Mouse (Mus musculus): ENCODE measurements around the gene Numb. TPM values are rescaled to one million over a fixed set of nuclear protein-coding genes. Genes with fewer than 3 reads are reported as not detected.

Gene Numb
- polyA plus RNA-seq, 1 experiment from 2014 or later: 19.9 TPM

GRCm38 (mm10) chr12:83781640-83782278 is 140.0 kb downstream of the Numb start:
- no peak overlapping the region for H3K27ac ChIP-seq (replicated peaks)
- WGBS: 76% methylated on average over 23 of the region's 23 CpGs
- no peak for TF ChIP-seq CTCF (IDR thresholded peaks at IDR 0.05; ENCODE audit: low read depth)
- no peak overlapping the region for H3K4me3 ChIP-seq (ENCODE audit: low read depth, low read length)
- ATAC-seq (ENCODE audit: low FRiP score, low TSS enrichment) (0 out of 2 replicates have a peak, but pooled peaks have one; percentile 10), DNase-seq (ENCODE audit: low spot score) (no peak)
- H3K4me1 ChIP-seq (replicated peaks; ENCODE audit: control insufficient read depth, insufficient read depth): no peaks in the 10 kb centered on the region
- H3K9me3 ChIP-seq (ENCODE audit: control insufficient read depth, low read length): no peaks in the 10 kb centered on the region
- no peaks in the 10 kb centered on the region for H3K36me3 ChIP-seq (ENCODE audit: control insufficient read depth, insufficient read depth, low read length)
- no peak overlapping the region for H3K4me2 ChIP-seq (replicated peaks; ENCODE audit: low read depth)
- no peak overlapping the region for H3K9ac ChIP-seq (ENCODE audit: low read length)
- H3K27me3 ChIP-seq (ENCODE audit: control insufficient read depth, insufficient read depth, low read length): no peaks in the 10 kb centered on the region

GRCm38 (mm10) chr12:83781204-83781603 is 140.5 kb downstream of the Numb start:
- Histone ChIP-seq H3K9me3 (ENCODE audit: control insufficient read depth, low read length) (no peaks in the 10 kb centered on the region), H3K36me3 (ENCODE audit: control insufficient read depth, insufficient read depth, low read length) (no peaks in the 10 kb centered on the region), H3K4me1 (replicated peaks; ENCODE audit: control insufficient read depth, insufficient read depth) (no peaks in the 10 kb centered on the region), H3K4me3 (ENCODE audit: low read depth, low read length) (no peak overlapping the region), H3K27ac (replicated peaks) (no peak overlapping the region), H3K4me2 (replicated peaks; ENCODE audit: low read depth) (no peak overlapping the region), H3K9ac (ENCODE audit: low read length) (no peak overlapping the region), H3K27me3 (ENCODE audit: control insufficient read depth, insufficient read depth, low read length) (no peaks in the 10 kb centered on the region)
- ATAC-seq (ENCODE audit: low FRiP score, low TSS enrichment) (no peak), DNase-seq (ENCODE audit: low spot score) (no peak)
- WGBS: 60% methylated on average over 7 of the region's 7 CpGs
- TF ChIP-seq CTCF (IDR thresholded peaks at IDR 0.05; ENCODE audit: low read depth): no peak
- no peak for TF ChIP-seq EP300 (optimal IDR thresholded peaks at IDR 0.05)

- no peaks in the 10 kb centered on the region for H3K9me3 ChIP-seq (ENCODE audit: control insufficient read depth, low read length)
- no peaks in the 10 kb centered on the region for H3K27me3 ChIP-seq (ENCODE audit: control insufficient read depth, insufficient read depth, low read length)
- H3K9ac ChIP-seq (ENCODE audit: low read length): no peak overlapping the region
- no peak for TF ChIP-seq CTCF (IDR thresholded peaks at IDR 0.05; ENCODE audit: low read depth)
- no peak for TF ChIP-seq EP300 (optimal IDR thresholded peaks at IDR 0.05)
- no peaks in the 10 kb centered on the region for H3K36me3 ChIP-seq (ENCODE audit: control insufficient read depth, insufficient read depth, low read length)
- H3K4me2 ChIP-seq (replicated peaks; ENCODE audit: low read depth): no peak overlapping the region
- ATAC-seq (ENCODE audit: low FRiP score, low TSS enrichment): no peak
- H3K27ac ChIP-seq (replicated peaks): no peak overlapping the region
- H3K4me3 ChIP-seq (ENCODE audit: low read depth, low read length): no peak overlapping the region
- DNase-seq (ENCODE audit: low spot score): no peak
- H3K4me1 ChIP-seq (replicated peaks; ENCODE audit: control insufficient read depth, insufficient read depth): no peaks in the 10 kb centered on the region
- WGBS: 80% methylated on average over 3 of the region's 3 CpGs
These were observed 141.6 kb downstream of the Numb start for GRCm38 (mm10) chr12:83780181-83780580.

GRCm38 (mm10) chr12:83776766-83777165 is 145.0 kb downstream of the Numb start:
- DNase-seq (ENCODE audit: low spot score): no peak
- ATAC-seq (ENCODE audit: low FRiP score, low TSS enrichment): no peak
- TF ChIP-seq CTCF (IDR thresholded peaks at IDR 0.05; ENCODE audit: low read depth): no peak
- no peak for TF ChIP-seq EP300 (optimal IDR thresholded peaks at IDR 0.05)
- WGBS: 84% methylated on average over 7 of the region's 7 CpGs
- H3K27ac ChIP-seq (replicated peaks): no peak overlapping the region
- H3K4me2 ChIP-seq (replicated peaks; ENCODE audit: low read depth): no peak overlapping the region
- no peaks in the 10 kb centered on the region for H3K4me1 ChIP-seq (replicated peaks; ENCODE audit: control insufficient read depth, insufficient read depth)
- H3K27me3 ChIP-seq (ENCODE audit: control insufficient read depth, insufficient read depth, low read length): no peaks in the 10 kb centered on the region
- no peak overlapping the region for H3K9ac ChIP-seq (ENCODE audit: low read length)
- H3K36me3 ChIP-seq (ENCODE audit: control insufficient read depth, insufficient read depth, low read length): no peaks in the 10 kb centered on the region
- H3K9me3 ChIP-seq (ENCODE audit: control insufficient read depth, low read length): no peaks in the 10 kb centered on the region
- no peak overlapping the region for H3K4me3 ChIP-seq (ENCODE audit: low read depth, low read length)

- Histone ChIP-seq H3K9me3 (ENCODE audit: control insufficient read depth, low read length) (no peaks in the 10 kb centered on the region), H3K27me3 (ENCODE audit: control insufficient read depth, insufficient read depth, low read length) (no peaks in the 10 kb centered on the region), H3K4me1 (replicated peaks; ENCODE audit: control insufficient read depth, insufficient read depth) (0 out of 2 replicates have a peak, but pooled peaks cover 2% of the 10 kb centered on the region), H3K4me3 (ENCODE audit: low read depth, low read length) (no peak overlapping the region), H3K27ac (replicated peaks) (no peak overlapping the region), H3K36me3 (ENCODE audit: control insufficient read depth, insufficient read depth, low read length) (no peaks in the 10 kb centered on the region), H3K4me2 (replicated peaks; ENCODE audit: low read depth) (no peak overlapping the region), H3K9ac (ENCODE audit: low read length) (no peak overlapping the region)
- TF ChIP-seq CTCF (IDR thresholded peaks at IDR 0.05; ENCODE audit: low read depth): no peak
- TF ChIP-seq EP300 (optimal IDR thresholded peaks at IDR 0.05): no peak
- WGBS: 74% methylated on average over 12 of the region's 12 CpGs
- ATAC-seq (ENCODE audit: low FRiP score, low TSS enrichment): no peak
- DNase-seq (ENCODE audit: low spot score): no peak
These were observed 146.1 kb downstream of the Numb start for GRCm38 (mm10) chr12:83775621-83776020.

GRCm38 (mm10) chr12:83770418-83771256 is 151.1 kb downstream of the Numb start:
- ATAC-seq (ENCODE audit: low FRiP score, low TSS enrichment): 0 out of 2 replicates have a peak, but pooled peaks have one; percentile 28
- no peaks in the 10 kb centered on the region for H3K36me3 ChIP-seq (ENCODE audit: control insufficient read depth, insufficient read depth, low read length)
- no peaks in the 10 kb centered on the region for H3K27me3 ChIP-seq (ENCODE audit: control insufficient read depth, insufficient read depth, low read length)
- TF ChIP-seq EP300 (optimal IDR thresholded peaks at IDR 0.05) (no peak), CTCF (IDR thresholded peaks at IDR 0.05; ENCODE audit: low read depth) (peak; percentile 85)
- H3K4me3 ChIP-seq (ENCODE audit: low read depth, low read length): peak overlapping the region; percentile 15; the same call in 1 of the 2 replicates
- no peaks in the 10 kb centered on the region for H3K9me3 ChIP-seq (ENCODE audit: control insufficient read depth, low read length)
- WGBS: 9% methylated on average over 25 of the region's 25 CpGs
- H3K27ac ChIP-seq (replicated peaks): no peak overlapping the region; the same call in none of the 2 replicates
- no peak overlapping the region for H3K9ac ChIP-seq (ENCODE audit: low read length)
- peaks cover 5% of the 10 kb centered on the region; the same call in 1 of the 2 replicates for H3K4me1 ChIP-seq (replicated peaks; ENCODE audit: control insufficient read depth, insufficient read depth)
- peak; percentile 76 for DNase-seq (ENCODE audit: low spot score)
- peak overlapping the region; percentile 42 for H3K4me2 ChIP-seq (replicated peaks; ENCODE audit: low read depth)

All from stomach, postnatal 0 days (tissue).